8 mouse cellular contexts compared by ENCODE assay signal in the genomic region with DNA sequence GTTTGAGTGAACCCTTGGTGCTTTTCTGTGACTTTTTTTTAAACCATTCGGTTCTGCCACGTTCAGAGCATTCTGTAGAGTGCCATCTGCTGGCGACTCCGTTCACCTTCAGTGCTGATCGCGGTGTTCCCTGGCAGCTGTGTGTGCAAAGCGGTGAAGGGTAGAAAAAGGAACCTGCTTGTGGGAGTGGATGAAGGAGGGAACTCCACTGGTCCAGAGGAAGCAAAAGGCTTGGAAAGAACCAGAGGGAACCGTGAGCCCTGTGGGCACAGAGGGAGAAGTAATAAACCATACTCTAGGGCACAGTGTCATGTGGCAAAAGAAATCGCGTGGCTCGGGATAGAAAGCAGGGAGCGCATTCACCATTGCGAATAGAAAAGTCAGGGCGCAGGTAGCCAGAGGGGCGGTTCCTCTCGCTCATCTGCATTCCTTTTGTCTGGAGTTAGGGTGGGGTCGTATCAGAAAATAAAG.
DNase-seq lines count a peak whose midpoint lies in the region; ATAC-seq and TF ChIP-seq lines count a peak whose summit lies in the region.

No protein-coding gene starts in this region.

- peaks cover 5% of the 10 kb centered on the region; the same call in 1 of the 2 replicates for H3K4me1 ChIP-seq in cortical plate, adult 2 months (ENCODE audit: control insufficient read depth, insufficient read depth, low read length)
- H3K4me1 ChIP-seq in intestine, embryonic 15.5 days (replicated peaks): peaks cover 8% of the 10 kb centered on the region; the same call in 1 of the 2 replicates

- ATAC-seq in activated CD4-positive, CD25-positive, alpha-beta regulatory T cell, adult 4 months: peak; percentile 75
- ATAC-seq in intestine, embryonic 15.5 days: peak; percentile 79

- intact Hi-C loops in left cerebral cortex, postnatal 14 days (cut with DNase I): loop anchor here (2.0 kb wide), 1 partner anchor 94 kb away; no protein-coding TSS in a partner anchor

- peak; percentile 47 for DNase-seq in gastrocnemius, postnatal 25 days
- DNase-seq in left cerebral cortex, postnatal 14 days (ENCODE audit: low spot score in 2 of 2): peak; percentile 90 to 91
- peak; percentile 87 for DNase-seq in mesoderm, embryonic 11.5 days (ENCODE audit: low read depth, low spot score)
- peak; percentile 79 for DNase-seq in right cerebral cortex, postnatal 25 days
- peak; percentile 67 to 73 for DNase-seq in urinary bladder, postnatal 36 days (ENCODE audit: low spot score in 2 of 2)

- peak overlapping the region; percentile 25 for H3K4me3 ChIP-seq in cortical plate, adult 2 months (ENCODE audit: insufficient read depth, low read length)
- peak overlapping the region; percentile 34 for H3K4me3 ChIP-seq in intestine, embryonic 15.5 days (replicated peaks)

- no peak for TF ChIP-seq POLR2A in cortical plate, adult 2 months (IDR thresholded peaks at IDR 0.05; ENCODE audit: extremely low read depth, insufficient read depth, low read length)

- no peak overlapping the region for H3K27ac ChIP-seq in cortical plate, adult 2 months (ENCODE audit: insufficient read depth, low read length)
- H3K27ac ChIP-seq in intestine, embryonic 15.5 days: no peak overlapping the region

- no peaks in the 10 kb centered on the region for H3K36me3 ChIP-seq in intestine, embryonic 15.5 days

- H3K4me2 ChIP-seq in intestine, embryonic 15.5 days (replicated peaks): peak overlapping the region; percentile 84

- TF ChIP-seq CTCF in cortical plate, adult 2 months (IDR thresholded peaks at IDR 0.05; ENCODE audit: extremely low read depth, insufficient read depth, low read length): peak; percentile 81

- no peaks in the 10 kb centered on the region for H3K9me3 ChIP-seq in intestine, embryonic 15.5 days

- H3K27me3 ChIP-seq in intestine, embryonic 15.5 days (replicated peaks): peaks cover 4% of the 10 kb centered on the region; the same call in 1 of the 2 replicates

- H3K9ac ChIP-seq in intestine, embryonic 15.5 days: no peak overlapping the region

- WGBS in intestine, embryonic 15.5 days: 1% methylated on average over 17 of the region's 17 CpGs
